Mouse (Mus musculus) T-helper 17 cell (primary cell): ENCODE measurements around the gene 1700020N15Rik.

Source experiments
- in situ Hi-C, 2 experiments: fragments of 300-600 bp; cut with MboI, MseI; formaldehyde crosslinking; loops; 1 replicate in 1 of 2; 2 replicates in 1 of 2; pipeline ENCODE4 v1.15.1; 2025; ENCODE audit warnings: high pct_unique_total_duplicates in 2 of 2

Gene 1700020N15Rik

GRCm38 (mm10) chrX:69945000-69945399, at the start of gene 1700020N15Rik:
1700020N15Rik (plus strand) TSS chrX:69945300.
- in situ Hi-C loops, result loop anchor here (5.0 kb wide), 1 partner anchor 1053 kb away; the partner anchor contains the start of gene Gm6812 (in 2 of the 2)

- in situ Hi-C loops, result no loop called here
Observed at GRCm38 (mm10) chrX:69976790-69977579, 31.9 kb downstream of the 1700020N15Rik start.
